Mouse (Mus musculus) liver, embryonic 12.5 days (tissue): ENCODE data around the gene Cops8. TPM values are rescaled to one million over a fixed set of nuclear protein-coding genes. Genes with fewer than 3 reads are reported as not detected.
A peak's percentile ranks its signal among the peaks of the same experiment; 100 is the strongest.

ENCODE experiments used
- ATAC-seq: fragments of 200-750 bp; cut with Nextera tagmentation; 2 replicates; pipeline ENCODE4 v1.8.0; 2017; ENCODE audit warnings: moderate number of reproducible peaks, mild to moderate bottlenecking, moderate library complexity
- H3K27ac ChIP-seq: fragments of 300-500 bp; sonication (generic); 2 replicates; pipeline ENCODE4 v1.5.1; 2016; ENCODE audit warnings: mild to moderate bottlenecking
- H3K27me3 ChIP-seq: fragments of 300-500 bp; sonication (generic); replicated peaks from 2 replicates; pipeline ENCODE4 v1.6.1; 2016; ENCODE audit warnings: mild to moderate bottlenecking, moderate library complexity
- H3K36me3 ChIP-seq: fragments of 300-500 bp; sonication (generic); 2 replicates; pipeline ENCODE4 v1.6.1; 2016; ENCODE audit warnings: mild to moderate bottlenecking, moderate library complexity
- H3K4me1 ChIP-seq: fragments of 300-500 bp; sonication (generic); 2 replicates; pipeline ENCODE4 v1.6.1; 2016
- H3K4me2 ChIP-seq: fragments of 300-500 bp; sonication (generic); 2 replicates; pipeline ENCODE4 v1.6.1; 2016; ENCODE audit warnings: mild to moderate bottlenecking, moderate library complexity
- H3K4me3 ChIP-seq: fragments of 300-500 bp; sonication (generic); 2 replicates; pipeline ENCODE4 v1.5.1; 2016; ENCODE audit warnings: mild to moderate bottlenecking, moderate library complexity
- H3K9ac ChIP-seq: fragments of 300-500 bp; sonication (generic); 2 replicates; pipeline ENCODE4 v1.6.1; 2016; ENCODE audit warnings: mild to moderate bottlenecking, moderate library complexity
- H3K9me3 ChIP-seq: fragments of 300-500 bp; sonication (generic); replicated peaks from 2 replicates; pipeline ENCODE4 v1.6.1; 2016; ENCODE audit warnings: mild to moderate bottlenecking, moderate library complexity
- WGBS: fragments of 180-500 bp; shearing (Covaris S2); methylation state at CpG from one replicate; pipeline ENCODE4 v1.1.7; 2016; ENCODE audit not compliant: insufficient replicate concordance; 5-methylcytosine and 5-hydroxymethylcytosine counted together
- polyA plus RNA-seq: library from polyadenylated mRNA; unstranded; fragments of >200 nt; fragmentation: Nextera tagmentation; extraction: Ambion mirVana; gene quantifications from 2 replicates; pipeline ENCODE4 v1.2.1, GENCODE M21; 2016

Gene Cops8
- polyA plus RNA-seq, 1 experiment from 2014 or later, result 79.8 TPM

GRCm38 (mm10) chr1:90592784-90593183, 10.0 kb upstream of the Cops8 start:
- no peak overlapping the region for H3K4me2 ChIP-seq
- H3K36me3 ChIP-seq, result no peaks in the 10 kb centered on the region
- WGBS, result 18% methylated on average over 6 of the region's 6 CpGs
- no peak overlapping the region for H3K9ac ChIP-seq
- no peaks in the 10 kb centered on the region; the same call in 1 of the 2 replicates for H3K27me3 ChIP-seq
- no peaks in the 10 kb centered on the region for H3K9me3 ChIP-seq
- no peak overlapping the region for H3K4me3 ChIP-seq
- peaks cover 9% of the 10 kb centered on the region for H3K4me1 ChIP-seq
- H3K27ac ChIP-seq, result no peak overlapping the region
- no peak for ATAC-seq

- WGBS, result 26% methylated on average over 3 of the region's 3 CpGs
- Histone ChIP-seq H3K9ac (no peak overlapping the region), H3K4me1 (peaks cover 6% of the 10 kb centered on the region), H3K27ac (no peak overlapping the region), H3K27me3 (peaks cover 15% of the 10 kb centered on the region; the same call in 1 of the 2 replicates), H3K36me3 (no peaks in the 10 kb centered on the region), H3K4me3 (no peak overlapping the region), H3K4me2 (no peak overlapping the region), H3K9me3 (no peaks in the 10 kb centered on the region)
- no peak for ATAC-seq
These were observed 3.6 kb upstream of the Cops8 start for GRCm38 (mm10) chr1:90599226-90599625.

DNA sequence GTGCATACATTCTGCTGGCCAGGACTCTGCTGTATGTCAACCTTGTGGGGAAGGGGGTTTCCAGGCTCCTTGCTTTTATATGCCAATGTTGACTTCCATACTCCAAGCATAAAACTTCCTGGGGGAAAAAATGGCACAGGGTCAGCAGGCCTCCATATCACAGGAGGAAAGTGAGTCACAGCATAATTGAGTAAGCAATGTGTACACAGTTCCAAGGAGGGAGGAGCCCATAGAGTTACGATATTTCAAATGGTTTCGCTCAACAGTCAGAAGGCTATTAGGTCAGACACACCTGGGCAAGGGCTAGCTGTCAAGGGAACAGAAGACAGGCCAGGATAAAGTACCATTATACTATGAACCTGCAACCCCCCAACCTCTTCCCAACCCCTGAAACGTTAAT, 1.7 kb upstream of the Cops8 start:
- Histone ChIP-seq H3K9me3 (no peaks in the 10 kb centered on the region), H3K4me2 (no peak overlapping the region), H3K27ac (no peak overlapping the region), H3K27me3 (peaks cover 15% of the 10 kb centered on the region; the same call in 1 of the 2 replicates), H3K9ac (no peak overlapping the region), H3K4me3 (no peak overlapping the region), H3K36me3 (peaks cover 12% of the 10 kb centered on the region), H3K4me1 (peaks cover 14% of the 10 kb centered on the region)
- no peak for ATAC-seq
- WGBS, result 58% methylated on average over 3 of the region's 3 CpGs

GRCm38 (mm10) chr1:90603561-90603887, 743 bp downstream of the Cops8 start:
- Histone ChIP-seq H3K27ac (peak overlapping the region; percentile 77), H3K9me3 (no peaks in the 10 kb centered on the region), H3K9ac (peak overlapping the region; percentile 87), H3K36me3 (peaks cover 37% of the 10 kb centered on the region), H3K4me3 (peak overlapping the region; percentile 91), H3K4me2 (peak overlapping the region; percentile 70), H3K4me1 (peaks cover 14% of the 10 kb centered on the region), H3K27me3 (0 out of 2 replicates have a peak, but pooled peaks cover 9% of the 10 kb centered on the region)
- peak; percentile 73 for ATAC-seq
- under 1% methylated on average over 26 of the region's 26 CpGs for WGBS

DNA sequence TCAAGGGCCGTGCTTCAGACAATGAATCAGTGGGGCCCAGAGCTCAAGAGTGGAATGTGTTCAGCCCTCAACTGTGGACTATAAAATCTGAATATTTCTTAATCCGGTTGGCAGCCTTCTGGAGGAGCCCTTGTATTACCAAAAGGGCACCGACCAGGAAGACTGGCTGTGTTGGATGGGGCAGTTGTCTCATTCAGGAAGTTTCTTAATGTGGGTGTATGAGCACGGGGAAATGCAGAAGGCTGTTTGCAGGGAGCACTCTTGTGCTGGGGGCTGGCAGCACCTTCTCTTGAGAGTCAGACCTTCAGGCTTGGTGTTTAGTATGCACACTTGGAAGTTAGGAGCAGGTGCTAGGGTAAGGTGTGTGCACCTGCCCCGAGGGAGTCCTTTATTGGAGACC, 6.6 kb downstream of the Cops8 start:
- H3K4me2 ChIP-seq, result no peak overlapping the region
- no peak for ATAC-seq

GRCm38 (mm10) chr1:90617258-90617657, 14.5 kb downstream of the Cops8 start:
- Histone ChIP-seq H3K27me3 (no peaks in the 10 kb centered on the region), H3K9ac (no peak overlapping the region), H3K36me3 (peaks cover 21% of the 10 kb centered on the region), H3K9me3 (no peaks in the 10 kb centered on the region), H3K4me1 (no peaks in the 10 kb centered on the region), H3K4me2 (no peak overlapping the region), H3K4me3 (no peak overlapping the region), H3K27ac (no peak overlapping the region)
- no peak for ATAC-seq
- WGBS, result 75% methylated on average over 7 of the region's 7 CpGs

More for the DNA sequence above, 6.6 kb downstream of the Cops8 start:
- Histone ChIP-seq H3K9ac (no peak overlapping the region), H3K4me1 (peaks cover 6% of the 10 kb centered on the region), H3K4me3 (no peak overlapping the region), H3K27ac (no peak overlapping the region), H3K27me3 (no peaks in the 10 kb centered on the region), H3K9me3 (no peaks in the 10 kb centered on the region), H3K36me3 (peaks cover 93% of the 10 kb centered on the region)
- 77% methylated on average over 5 of the region's 5 CpGs for WGBS

DNA sequence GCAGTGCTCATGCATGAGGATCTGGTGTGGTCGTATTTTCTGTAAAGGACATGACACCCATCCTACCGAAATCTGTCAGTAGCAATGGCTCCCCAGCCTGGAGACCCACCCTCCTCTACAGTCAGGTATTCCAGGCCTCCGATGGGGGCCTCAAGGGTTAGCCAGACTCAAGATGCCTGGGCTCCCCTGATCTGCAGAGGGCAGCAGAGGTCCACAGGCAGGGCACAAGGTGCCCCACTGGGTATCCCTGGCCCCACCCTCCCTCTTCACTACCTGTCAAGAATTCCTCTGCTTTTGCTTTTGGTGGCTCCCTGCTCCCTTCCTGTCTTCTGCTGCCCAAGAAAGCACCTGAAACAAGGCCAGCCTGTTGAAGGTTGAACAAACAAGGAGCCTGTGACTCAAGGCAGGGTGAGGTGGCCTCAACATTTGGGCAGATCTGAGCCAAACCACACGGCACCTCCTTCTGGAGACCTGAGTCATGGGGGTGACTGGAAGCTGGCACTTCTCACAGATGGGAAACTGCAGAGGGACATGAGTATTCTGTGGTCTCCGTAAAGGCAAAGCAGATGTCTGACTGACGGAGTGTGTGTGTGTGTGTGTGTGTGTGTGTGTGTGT, 30.7 kb downstream of the Cops8 start:
- Histone ChIP-seq H3K27ac (no peak overlapping the region), H3K27me3 (no peaks in the 10 kb centered on the region), H3K4me1 (no peaks in the 10 kb centered on the region), H3K4me2 (no peak overlapping the region), H3K4me3 (no peak overlapping the region), H3K36me3 (no peaks in the 10 kb centered on the region), H3K9ac (no peak overlapping the region), H3K9me3 (no peaks in the 10 kb centered on the region)
- WGBS, result 56% methylated on average over 6 of the region's 6 CpGs
- no peak for ATAC-seq

DNA sequence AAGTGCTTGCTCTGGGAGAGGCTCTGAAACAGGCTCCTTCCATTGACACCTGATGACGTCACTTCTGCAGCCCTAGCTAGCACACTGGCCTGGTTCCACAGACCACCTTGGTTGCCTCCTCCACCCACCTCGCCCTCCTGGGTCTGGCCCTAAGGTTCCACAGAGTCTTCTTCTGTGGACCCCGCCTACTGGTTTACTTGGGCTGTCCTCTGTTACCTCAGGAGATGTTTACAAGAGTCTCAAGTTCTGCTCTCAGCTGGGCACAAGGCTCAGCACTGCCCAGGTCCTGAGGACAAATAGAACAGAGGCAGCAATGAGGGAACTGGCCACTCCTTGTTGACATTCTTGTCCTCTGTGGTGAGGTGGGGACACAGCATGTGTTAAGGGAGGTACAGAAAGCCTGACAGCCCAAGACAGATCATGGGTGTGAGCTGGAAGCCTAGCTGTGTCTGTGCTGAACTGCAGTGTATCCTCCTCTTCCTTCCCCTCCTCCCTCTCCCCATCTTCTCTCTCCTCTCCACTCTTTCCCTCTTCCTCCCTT, 31.5 kb downstream of the Cops8 start:
- H3K4me3 ChIP-seq, result no peak overlapping the region
- 42% methylated on average over 3 of the region's 3 CpGs for WGBS
- no peak overlapping the region for H3K9ac ChIP-seq
- no peaks in the 10 kb centered on the region for H3K4me1 ChIP-seq
- no peaks in the 10 kb centered on the region for H3K9me3 ChIP-seq
- no peaks in the 10 kb centered on the region for H3K27me3 ChIP-seq
- H3K27ac ChIP-seq, result no peak overlapping the region
- H3K4me2 ChIP-seq, result no peak overlapping the region
- H3K36me3 ChIP-seq, result no peaks in the 10 kb centered on the region
- no peak for ATAC-seq

- Histone ChIP-seq H3K9me3 (no peaks in the 10 kb centered on the region), H3K27ac (no peak overlapping the region), H3K36me3 (no peaks in the 10 kb centered on the region), H3K4me2 (no peak overlapping the region), H3K27me3 (no peaks in the 10 kb centered on the region), H3K9ac (no peak overlapping the region), H3K4me3 (no peak overlapping the region), H3K4me1 (no peaks in the 10 kb centered on the region)
- WGBS, result 64% methylated on average over 7 of the region's 7 CpGs
- ATAC-seq, result no peak
These were observed 35.6 kb downstream of the Cops8 start for GRCm38 (mm10) chr1:90638335-90638734.

DNA sequence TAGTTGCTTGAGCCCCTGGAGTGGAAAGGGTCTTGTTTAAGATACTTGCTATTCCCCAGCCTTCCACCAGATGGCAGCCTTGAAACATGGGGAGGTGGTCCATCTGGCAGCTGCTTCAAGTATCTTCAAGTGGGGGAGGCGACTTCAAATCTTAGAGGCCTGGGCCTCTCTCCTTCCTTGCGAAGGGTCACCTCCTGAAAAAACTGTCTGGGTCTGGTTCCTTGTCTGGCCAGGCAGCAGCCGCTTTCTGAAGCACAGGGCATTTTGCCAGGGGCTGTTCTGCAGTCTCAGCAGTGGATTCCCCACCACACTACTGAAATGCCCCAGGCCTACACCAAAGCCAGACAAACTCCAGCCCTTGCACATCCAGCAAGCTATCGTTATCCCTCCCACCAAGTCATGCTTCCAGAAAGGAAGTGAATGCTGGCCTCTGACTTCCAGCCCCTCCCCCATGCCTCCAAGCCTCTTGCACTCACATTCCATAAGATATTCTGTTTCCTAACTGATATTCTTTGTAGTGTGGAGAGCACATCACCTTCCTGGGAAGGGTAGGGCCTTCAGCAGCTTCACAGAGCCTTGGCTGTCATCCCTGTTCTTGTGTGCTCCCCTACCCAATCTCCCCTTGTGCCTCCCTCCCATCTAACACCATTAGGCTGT, 48.1 kb downstream of the Cops8 start:
- Histone ChIP-seq H3K27ac (peak overlapping the region; percentile 36; the same call in 1 of the 2 replicates), H3K4me3 (no peak overlapping the region), H3K4me2 (no peak overlapping the region)

DNA sequence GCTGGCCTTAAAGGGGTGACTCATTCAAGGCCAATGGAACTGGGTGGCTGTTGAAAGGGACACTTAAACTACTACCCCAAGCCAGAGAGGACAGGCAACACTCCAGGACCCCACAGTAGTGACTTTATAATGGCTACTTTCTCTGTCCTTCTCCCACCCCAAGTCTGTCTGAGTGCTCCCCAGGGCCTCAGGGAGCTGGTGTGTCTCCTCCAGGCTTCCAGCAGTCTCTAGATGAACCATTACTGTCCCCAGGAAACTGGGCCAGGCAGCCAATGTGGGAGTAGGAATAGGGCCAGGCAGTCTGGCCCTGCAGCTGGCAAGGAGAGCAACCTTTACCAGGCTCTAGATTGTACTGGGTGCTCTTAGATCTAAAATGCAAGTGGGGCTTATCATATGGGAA, 49.0 kb downstream of the Cops8 start:
- no peak for ATAC-seq
- no peak overlapping the region for H3K27ac ChIP-seq
- H3K9ac ChIP-seq, result no peak overlapping the region

More for the DNA sequence above, 48.1 kb downstream of the Cops8 start:
- no peaks in the 10 kb centered on the region for H3K9me3 ChIP-seq
- no peak for ATAC-seq
- 20% methylated on average over 4 of the region's 4 CpGs for WGBS
- H3K36me3 ChIP-seq, result no peaks in the 10 kb centered on the region
- peaks cover 10% of the 10 kb centered on the region for H3K4me1 ChIP-seq
- no peak overlapping the region for H3K9ac ChIP-seq
- H3K27me3 ChIP-seq, result no peaks in the 10 kb centered on the region

DNA sequence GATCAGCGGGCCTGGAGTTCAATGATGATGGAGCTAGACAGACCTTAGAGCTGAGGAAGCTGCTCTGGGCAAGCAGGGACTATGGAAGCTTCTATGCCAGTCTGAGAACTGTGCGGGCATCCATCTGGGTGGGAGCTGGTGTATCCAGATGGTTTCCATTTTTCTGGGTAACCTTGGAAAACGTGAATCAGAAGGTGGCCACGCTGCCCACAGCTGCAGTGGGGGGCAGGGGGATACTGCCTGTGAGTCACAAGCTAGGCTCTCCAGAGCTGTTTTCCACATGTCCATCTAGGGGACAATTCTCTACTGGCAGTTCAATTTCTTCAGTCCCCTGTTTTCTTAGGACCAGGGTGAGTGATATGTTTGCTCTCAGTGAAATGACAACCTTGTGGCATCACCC, 49.8 kb downstream of the Cops8 start:
- Histone ChIP-seq H3K27me3 (no peaks in the 10 kb centered on the region), H3K9me3 (no peaks in the 10 kb centered on the region), H3K4me2 (no peak overlapping the region), H3K36me3 (no peaks in the 10 kb centered on the region), H3K4me1 (peaks cover 6% of the 10 kb centered on the region; the same call in 1 of the 2 replicates), H3K27ac (no peak overlapping the region), H3K4me3 (no peak overlapping the region), H3K9ac (no peak overlapping the region)
- 50% methylated on average over 4 of the region's 4 CpGs for WGBS
- no peak for ATAC-seq

More for the DNA sequence above, 49.0 kb downstream of the Cops8 start:
- no peak overlapping the region for H3K4me2 ChIP-seq
- no peaks in the 10 kb centered on the region for H3K27me3 ChIP-seq
- H3K9me3 ChIP-seq, result no peaks in the 10 kb centered on the region
- no peak overlapping the region for H3K4me3 ChIP-seq
- H3K36me3 ChIP-seq, result no peaks in the 10 kb centered on the region
- peaks cover 10% of the 10 kb centered on the region for H3K4me1 ChIP-seq
